Mouse (Mus musculus) spleen, postnatal 4 days (tissue): ENCODE measurements around the gene Arid1b.
"Not testable (repeated sequence)": the region's sequence is repeated elsewhere in the genome, so short reads cannot be mapped to it uniquely, and the experiment has no call there.

ENCODE experiments used
- DNase-seq, 2 experiments: peaks; one replicate each; pipeline ENCODE4 v3.0.0; 2022; ENCODE audit warnings: low spot score in 2 of 2

Gene Arid1b

GRCm38 (mm10) chr17:5088241-5088640, 94.1 kb downstream of the Arid1b start:
- DNase-seq: not testable (repeated sequence)

GRCm38 (mm10) chr17:5088822-5089221, 94.7 kb downstream of the Arid1b start:
- no peak for DNase-seq

- DNase-seq: no peak
These were observed 95.4 kb downstream of the Arid1b start for GRCm38 (mm10) chr17:5089541-5089940.

- DNase-seq: no peak
These were observed 97.4 kb downstream of the Arid1b start for GRCm38 (mm10) chr17:5091490-5091889.

- DNase-seq: no peak
These were observed 97.8 kb downstream of the Arid1b start for GRCm38 (mm10) chr17:5091934-5092333.

GRCm38 (mm10) chr17:5093343-5093742, 99.2 kb downstream of the Arid1b start:
- not testable (repeated sequence) for DNase-seq

GRCm38 (mm10) chr17:5094636-5095035, 100.5 kb downstream of the Arid1b start:
- no peak for DNase-seq

GRCm38 (mm10) chr17:5095741-5096140, 101.6 kb downstream of the Arid1b start:
- no peak for DNase-seq

- no peak for DNase-seq
These were observed 102.9 kb downstream of the Arid1b start for GRCm38 (mm10) chr17:5097046-5097445.

- DNase-seq: peak in 1 of 2 experiments; percentile 65
These were observed 103.7 kb downstream of the Arid1b start for GRCm38 (mm10) chr17:5097545-5098475.

GRCm38 (mm10) chr17:5098727-5099126, 104.6 kb downstream of the Arid1b start:
- DNase-seq: no peak

- DNase-seq: peak in 1 of 2 experiments; percentile 57
These were observed 105.1 kb downstream of the Arid1b start for GRCm38 (mm10) chr17:5099238-5099637.

- DNase-seq: no peak
These were observed 107.0 kb downstream of the Arid1b start for GRCm38 (mm10) chr17:5101157-5101556.

- no peak for DNase-seq
These were observed 107.8 kb downstream of the Arid1b start for GRCm38 (mm10) chr17:5101887-5102286.

GRCm38 (mm10) chr17:5105746-5106145, 111.6 kb downstream of the Arid1b start:
- DNase-seq: no peak

- no peak for DNase-seq
These were observed 112.4 kb downstream of the Arid1b start for GRCm38 (mm10) chr17:5106263-5107195.

GRCm38 (mm10) chr17:5107501-5107900, 113.4 kb downstream of the Arid1b start:
- DNase-seq: no peak

- peak in 1 of 2 experiments; percentile 53 for DNase-seq
These were observed 113.9 kb downstream of the Arid1b start for GRCm38 (mm10) chr17:5108022-5108421.

GRCm38 (mm10) chr17:5108546-5109142, 114.5 kb downstream of the Arid1b start:
- DNase-seq: no peak

GRCm38 (mm10) chr17:5109343-5109742, 115.2 kb downstream of the Arid1b start:
- peak in 1 of 2 experiments; percentile 55 for DNase-seq

- DNase-seq: no peak
These were observed 116.0 kb downstream of the Arid1b start for GRCm38 (mm10) chr17:5110159-5110558.

- not testable (repeated sequence) for DNase-seq
These were observed 116.8 kb downstream of the Arid1b start for GRCm38 (mm10) chr17:5110981-5111380.
